Mouse (Mus musculus) macrophage (primary cell): ENCODE results near the gene Xpnpep1. TPM values are rescaled to one million over a fixed set of nuclear protein-coding genes. Genes with fewer than 3 reads are reported as not detected.

ENCODE experiments used
- H3K27ac ChIP-seq: fragments of 350-480 bp; formaldehyde crosslinking; 2 replicates; pipeline ENCODE4 v1.9.0; 2021
- H3K36me3 ChIP-seq: fragments of 350-480 bp; formaldehyde crosslinking; 2 replicates; pipeline ENCODE4 v1.9.0; 2021; ENCODE audit errors: inconsistent target
- H3K4me3 ChIP-seq: fragments of 350-480 bp; formaldehyde crosslinking; 2 replicates; pipeline ENCODE4 v1.9.0; 2021; ENCODE audit errors: inconsistent target
- H3K79me2 ChIP-seq: fragments of 350-480 bp; formaldehyde crosslinking; 2 replicates; pipeline ENCODE4 v1.9.0; 2021; ENCODE audit errors: inconsistent target
- WGBS: methylation state at CpG from one replicate; pipeline ENCODE4 v1.1.7; 2026; ENCODE audit warnings: inconsistent platforms; ENCODE audit not compliant: missing documents; 5-methylcytosine and 5-hydroxymethylcytosine counted together
- polyA plus RNA-seq: library from polyadenylated mRNA; stranded (reverse); fragments of 250-400 nt; gene quantifications from 3 replicates; pipeline ENCODE4 v1.2.4, GENCODE M21; 2018; ENCODE audit warnings: inconsistent platforms
- total RNA-seq, 78 experiments: library from RNA; depleted of rRNA; stranded (reverse); fragments of 250-400 nt; gene quantifications; 1 replicate in 9 of 78; 2 replicates in 24 of 78; 3 replicates in 43 of 78; 4 replicates in 2 of 78; pipeline ENCODE4 v1.2.4; 2018; ENCODE audit warnings: inconsistent platforms in 56 of 78

The Xpnpep1 gene
- 100 to 1,000 TPM in 8 of 26 experiments, 10 to 100 TPM in 18; 56.5 to 138 (median 82.8) TPM for total RNA-seq (2018; cell fraction: chromatin; rRNA removed)
- total RNA-seq (2018; cell fraction: cytosol; rRNA removed): 10 to 100 TPM; 49.7 to 67.0 (median 58.6) TPM
- total RNA-seq (2018; cell fraction: nucleus; rRNA removed): 10 to 100 TPM; 42.7 to 82.2 (median 52.4) TPM
- 48.5 to 74.2 TPM (median 48.6 TPM) in 3 replicates for polyA plus RNA-seq

DNA sequence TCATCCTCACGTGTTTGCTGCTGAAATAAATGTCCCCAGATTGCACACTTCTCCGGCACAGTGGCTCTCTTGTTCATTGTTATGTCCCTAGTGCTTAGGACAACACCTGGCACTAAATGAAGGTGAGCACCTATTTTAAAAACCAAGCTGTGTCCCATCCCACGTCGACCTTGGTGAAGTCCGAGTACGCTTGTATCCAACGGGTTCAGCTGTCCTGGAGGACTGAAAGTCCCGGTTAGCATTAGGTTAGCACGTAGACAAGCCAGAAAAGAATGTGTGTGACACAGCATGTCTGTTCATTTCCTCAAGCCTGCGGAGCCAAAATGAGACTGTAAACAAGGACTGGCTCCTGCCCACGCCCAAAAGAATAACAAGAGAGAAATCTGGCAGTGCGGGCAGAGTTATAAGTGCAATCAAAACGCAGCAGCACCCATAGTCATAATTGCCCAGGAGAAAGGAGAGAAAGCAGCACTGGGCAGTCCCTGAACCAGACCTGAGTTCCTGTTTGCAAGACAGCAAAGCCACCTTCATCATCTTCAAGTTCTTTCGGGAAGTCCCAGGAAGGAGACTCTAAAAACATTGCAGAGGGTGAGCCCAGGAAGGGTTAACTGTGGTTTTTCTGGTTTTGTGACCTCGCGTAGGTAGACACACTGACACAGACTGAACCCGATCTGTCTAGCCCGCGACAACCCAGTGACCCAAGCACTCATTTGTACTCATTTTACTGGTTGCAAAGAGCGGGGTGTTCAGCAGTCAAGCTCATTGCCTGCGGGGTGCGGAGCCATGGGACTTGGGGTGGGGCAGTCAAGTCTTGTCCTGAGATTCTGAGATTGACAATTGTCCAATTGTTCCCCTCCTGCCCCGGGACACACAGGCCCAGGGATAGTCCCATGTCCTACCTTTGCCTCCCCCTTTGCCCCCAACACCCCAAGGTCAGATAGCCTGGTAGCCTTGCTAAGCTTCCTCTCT, at the start of gene Xpnpep1:
Xpnpep1 (minus strand) TSS at position 51 of the 969 bp plus-strand sequence.
- Histone ChIP-seq H3K4me3 (no peak within 1 kb of the TSS), H3K79me2 (peaks cover 26% of the 10 kb centered on the region), H3K36me3 (no peaks in the 10 kb centered on the region), H3K27ac (0 out of 2 replicates have a peak within 1 kb of the TSS, but pooled peaks have one; percentile 8)
- WGBS: 76% methylated on average over 23 of the region's 23 CpGs

DNA sequence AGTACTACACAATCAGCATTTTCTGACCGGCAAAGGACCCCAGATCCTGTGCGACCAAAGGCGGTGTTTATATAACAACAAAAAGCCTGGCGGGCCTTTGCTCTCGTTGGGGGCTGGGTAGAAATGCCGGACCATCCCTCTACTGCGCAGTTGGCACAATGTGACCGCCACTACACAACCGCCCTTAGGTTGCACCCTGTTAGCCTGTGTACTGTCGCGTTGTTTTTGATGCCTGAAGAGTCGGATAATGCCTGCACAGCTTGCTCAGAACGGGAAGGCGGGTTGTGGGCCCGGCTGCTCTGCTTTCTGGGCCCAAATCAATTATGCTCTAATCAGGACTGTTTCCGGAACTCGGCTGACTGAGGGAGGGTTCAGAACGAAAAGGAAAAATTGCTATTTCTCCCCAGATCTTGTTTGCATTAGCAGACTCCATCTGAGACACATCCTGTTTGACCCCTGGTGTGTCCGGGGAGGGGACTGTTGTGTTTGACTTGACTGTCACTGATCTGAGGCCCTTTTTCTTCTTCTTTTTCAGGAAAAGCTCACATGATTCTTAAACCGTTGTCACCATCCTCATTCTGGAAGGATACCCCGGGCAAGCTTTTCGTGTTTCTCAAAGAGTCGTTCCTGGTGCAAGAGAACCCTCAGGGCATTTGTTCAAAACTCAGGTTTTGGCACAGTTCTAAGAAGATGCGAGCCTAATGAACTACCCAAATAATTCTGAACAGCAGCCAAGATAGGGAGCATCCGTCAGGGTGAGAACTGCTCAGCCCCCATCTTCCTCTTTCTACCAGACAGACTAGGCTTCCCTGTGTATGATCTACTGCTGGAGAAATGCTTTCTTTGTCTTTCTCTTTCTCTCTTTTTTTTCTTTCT, 47.5 kb upstream of the Xpnpep1 start:
- H3K36me3 ChIP-seq: no peaks in the 10 kb centered on the region
- H3K79me2 ChIP-seq: no peaks in the 10 kb centered on the region
- H3K27ac ChIP-seq: no peak overlapping the region
- WGBS: 36% methylated on average over 25 of the region's 25 CpGs
- H3K4me3 ChIP-seq: no peak overlapping the region

- Histone ChIP-seq H3K36me3 (no peaks in the 10 kb centered on the region), H3K4me3 (no peak overlapping the region), H3K27ac (no peak overlapping the region), H3K79me2 (no peaks in the 10 kb centered on the region)
- 90% methylated on average over 12 of the region's 12 CpGs for WGBS
Measured at GRCm38 (mm10) chr19:53086861-53087260, 46.8 kb upstream of the Xpnpep1 start.

DNA sequence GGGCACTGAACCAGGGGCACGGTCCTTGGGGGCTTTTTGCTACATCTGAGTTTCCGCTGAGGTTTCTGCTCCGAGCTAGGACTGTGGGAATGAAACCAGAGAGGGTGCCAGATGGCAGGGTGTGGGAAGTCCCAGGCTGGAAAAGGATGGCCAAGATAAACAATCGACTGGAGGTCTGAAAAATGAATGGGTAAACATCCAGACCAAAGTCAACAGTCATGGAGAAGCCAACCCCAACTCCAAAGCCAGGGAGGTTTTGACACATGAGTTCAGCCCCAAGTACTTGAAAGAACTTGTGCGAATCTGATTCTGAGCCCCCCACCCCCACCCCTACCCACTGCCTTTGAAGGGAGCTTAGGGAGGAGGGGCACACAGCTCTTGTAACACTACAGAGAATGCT, 44.7 kb upstream of the Xpnpep1 start:
- 69% methylated on average over 5 of the region's 5 CpGs for WGBS
- Histone ChIP-seq H3K79me2 (no peaks in the 10 kb centered on the region), H3K4me3 (no peak overlapping the region), H3K36me3 (no peaks in the 10 kb centered on the region), H3K27ac (no peak overlapping the region)

- Histone ChIP-seq H3K27ac (no peak overlapping the region), H3K4me3 (no peak overlapping the region), H3K79me2 (no peaks in the 10 kb centered on the region), H3K36me3 (no peaks in the 10 kb centered on the region)
- 91% methylated on average over 8 of the region's 8 CpGs for WGBS
Measured at GRCm38 (mm10) chr19:53082862-53083261, 42.8 kb upstream of the Xpnpep1 start.

GRCm38 (mm10) chr19:53081339-53081738, 41.3 kb upstream of the Xpnpep1 start:
- no peaks in the 10 kb centered on the region for H3K79me2 ChIP-seq
- H3K36me3 ChIP-seq: no peaks in the 10 kb centered on the region
- H3K27ac ChIP-seq: no peak overlapping the region
- H3K4me3 ChIP-seq: no peak overlapping the region
- 91% methylated on average over 3 of the region's 3 CpGs for WGBS

DNA sequence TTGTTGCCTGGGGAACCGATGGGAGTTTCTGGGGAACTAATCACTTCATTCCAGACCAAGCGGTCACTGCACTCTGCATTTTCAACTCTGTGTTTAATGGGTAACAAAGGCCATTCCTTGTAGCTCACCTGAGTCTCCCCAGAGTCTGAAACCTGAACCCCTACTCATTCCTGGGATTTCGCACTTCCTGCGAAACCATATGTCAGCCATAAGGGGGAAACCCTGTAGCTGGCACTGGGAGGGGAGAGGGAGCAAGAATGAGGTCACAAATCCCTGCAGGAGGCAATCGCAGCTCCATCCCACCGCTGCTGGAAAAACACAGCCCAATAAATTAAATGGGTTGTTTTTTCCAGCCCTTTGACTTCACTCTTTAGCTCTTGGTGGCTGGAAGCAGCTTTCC, 40.9 kb upstream of the Xpnpep1 start:
- WGBS: 66% methylated on average over 6 of the region's 6 CpGs
- Histone ChIP-seq H3K79me2 (no peaks in the 10 kb centered on the region), H3K36me3 (no peaks in the 10 kb centered on the region)

GRCm38 (mm10) chr19:53080487-53080886, 40.5 kb upstream of the Xpnpep1 start:
- Histone ChIP-seq H3K4me3 (no peak overlapping the region), H3K79me2 (no peaks in the 10 kb centered on the region), H3K27ac (no peak overlapping the region), H3K36me3 (no peaks in the 10 kb centered on the region)
- 92% methylated on average over 3 of the region's 3 CpGs for WGBS

More for the DNA sequence above, 40.9 kb upstream of the Xpnpep1 start:
- Histone ChIP-seq H3K27ac (no peak overlapping the region), H3K4me3 (no peak overlapping the region)

- no peaks in the 10 kb centered on the region for H3K79me2 ChIP-seq
- no peak overlapping the region for H3K4me3 ChIP-seq
- H3K36me3 ChIP-seq: no peaks in the 10 kb centered on the region
- 93% methylated on average over 11 of the region's 11 CpGs for WGBS
- no peak overlapping the region for H3K27ac ChIP-seq
Measured at GRCm38 (mm10) chr19:53080026-53080425, 40.0 kb upstream of the Xpnpep1 start.

DNA sequence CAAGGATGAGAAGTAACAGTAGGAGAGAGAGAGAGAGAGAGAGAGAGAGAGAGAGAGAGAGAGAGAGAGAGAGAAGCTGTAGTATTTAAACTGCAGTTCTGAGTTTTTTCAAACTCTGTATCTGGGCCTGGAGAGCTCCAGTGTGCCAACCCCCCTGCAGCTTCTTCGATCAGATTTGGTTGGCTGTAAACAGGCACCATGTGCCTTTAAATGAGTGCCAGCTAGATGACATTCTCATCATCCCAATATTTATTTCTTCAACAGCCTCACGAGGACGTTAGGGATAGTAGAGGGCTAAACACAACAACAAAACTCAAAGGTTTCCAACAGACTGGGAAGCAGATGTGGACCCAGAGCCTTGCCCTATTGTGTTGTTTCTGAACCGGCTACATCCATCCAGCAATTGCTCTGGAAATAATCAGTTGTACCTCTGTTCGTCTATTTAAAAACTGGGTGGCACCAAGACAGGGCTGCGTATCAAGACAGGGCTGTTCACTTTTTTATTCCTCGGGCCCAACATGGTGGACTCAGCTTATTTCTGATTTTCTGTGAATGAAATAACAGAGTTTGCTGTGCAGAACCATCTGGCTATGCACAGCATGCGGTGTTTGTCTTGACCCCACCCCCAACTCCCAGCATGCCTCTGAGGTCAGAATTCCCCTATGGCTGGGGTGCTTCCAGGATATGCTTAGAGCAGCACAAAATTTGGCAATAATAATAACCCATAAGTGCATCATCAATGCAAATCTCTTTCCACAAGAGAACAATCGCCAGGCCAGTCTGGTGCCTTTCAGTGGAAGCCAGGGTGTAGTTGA, 38.5 kb upstream of the Xpnpep1 start:
- H3K4me3 ChIP-seq: no peak overlapping the region
- no peaks in the 10 kb centered on the region for H3K36me3 ChIP-seq
- H3K27ac ChIP-seq: no peak overlapping the region
- 89% methylated on average over 9 of the region's 9 CpGs for WGBS
- no peaks in the 10 kb centered on the region for H3K79me2 ChIP-seq

- Histone ChIP-seq H3K79me2 (no peaks in the 10 kb centered on the region), H3K27ac (no peak overlapping the region), H3K36me3 (no peaks in the 10 kb centered on the region), H3K4me3 (no peak overlapping the region)
- WGBS: 95% methylated on average over 5 of the region's 5 CpGs
Measured at GRCm38 (mm10) chr19:53077278-53077677, 37.3 kb upstream of the Xpnpep1 start.

GRCm38 (mm10) chr19:53076238-53076981, 36.4 kb upstream of the Xpnpep1 start:
- 92% methylated on average over 18 of the region's 18 CpGs for WGBS
- Histone ChIP-seq H3K4me3 (no peak overlapping the region), H3K36me3 (no peaks in the 10 kb centered on the region), H3K27ac (no peak overlapping the region), H3K79me2 (no peaks in the 10 kb centered on the region)

DNA sequence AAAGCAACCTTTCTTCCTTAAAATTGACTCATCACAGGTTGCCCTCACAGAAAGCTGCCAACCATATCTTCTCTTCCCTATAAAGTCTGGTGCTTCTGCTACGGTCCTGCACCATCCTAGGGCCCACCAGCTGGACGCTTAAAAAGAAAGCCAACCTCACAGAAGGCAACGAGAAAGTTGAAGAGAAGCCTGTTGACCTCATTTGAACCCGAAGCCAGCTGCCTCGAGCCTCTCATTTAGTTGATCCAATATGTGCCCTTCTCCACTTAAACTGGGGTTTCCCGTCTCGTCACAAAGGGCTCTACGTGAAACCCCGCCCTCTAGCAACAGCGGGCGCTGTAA, 35.9 kb upstream of the Xpnpep1 start:
- 94% methylated on average over 11 of the region's 11 CpGs for WGBS
- Histone ChIP-seq H3K79me2 (no peaks in the 10 kb centered on the region), H3K4me3 (no peak overlapping the region), H3K27ac (no peak overlapping the region), H3K36me3 (no peaks in the 10 kb centered on the region)
